Mouse (Mus musculus): ENCODE results near the gene Mal.

- TF ChIP-seq MAFK (IDR thresholded peaks at IDR 0.05; ENCODE audit: insufficient read depth, low read depth, low read length) = peak; percentile 55; the same call in 1 of the 2 replicates
- no peak for TF ChIP-seq ZC3H11A (IDR thresholded peaks at IDR 0.05; ENCODE audit: borderline replicate concordance, low read depth, low read length)
- TF ChIP-seq HCFC1 (IDR thresholded peaks at IDR 0.05; ENCODE audit: borderline replicate concordance, insufficient read depth, low read length) = no peak
These were observed 32.7 kb upstream of the Mal start for GRCm38 (mm10) chr2:127689239-127689638.

Data from ES-E14 (cell line).